Mouse (Mus musculus): ENCODE measurements at regions not wholly inside any gene's neighbourhood (a gene's known extent, or its start where the extent isn't known, plus 50 kb on each side); places are given as distances from the start of the nearest gene placed in this dataset.

DNA sequence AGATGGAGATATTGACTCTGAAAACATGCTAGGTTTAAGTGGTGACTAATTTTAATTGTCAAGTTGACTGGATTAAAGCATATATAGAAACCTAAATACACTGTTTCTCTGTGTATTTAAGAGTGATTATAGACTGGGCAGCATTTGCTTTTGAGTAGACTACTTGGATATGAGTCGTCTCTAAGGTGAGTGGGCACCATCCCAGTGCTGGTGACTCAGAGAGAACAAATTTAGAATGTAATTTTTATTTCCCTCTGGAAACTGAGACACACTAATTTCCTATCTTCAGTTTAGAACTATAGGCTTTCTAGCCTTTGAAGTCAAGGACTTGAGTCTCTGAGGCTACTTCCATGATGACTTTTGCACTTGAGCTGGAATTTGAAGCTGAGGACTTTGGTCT is 117.4 kb downstream of the Fam181b start:
- TF ChIP-seq EP300 (IDR thresholded peaks at IDR 0.05; ENCODE audit: insufficient read depth, low read depth, low read length) (no peak), CTCF (IDR thresholded peaks at IDR 0.05) (no peak), POLR2A (IDR thresholded peaks at IDR 0.05; ENCODE audit: insufficient read depth, low read depth, low read length) (no peak)
